11 mouse cellular contexts compared by ENCODE assay signal in genomic region chr9:57501452-57501851, GRCm38 (mm10). TPM values are rescaled to one million over a fixed set of nuclear protein-coding genes. Genes with fewer than 3 reads are reported as not detected.
DNase-seq lines count a peak whose midpoint lies in the region; ATAC-seq and TF ChIP-seq lines count a peak whose summit lies in the region.
"Had no signal": no experiment of that assay in that cellular context is flagged by ENCODE, and none has a peak within 500 bp of the region (broad histone marks: within the 10 kb centered on the region; RNA-seq: fewer than 3 reads in every experiment).

No protein-coding gene starts in this region.

- WGBS in intestine, embryonic 14.5 days: 15% methylated on average over 13 of the region's 13 CpGs
- WGBS in intestine, postnatal 0 days: 22% methylated on average over 13 of the region's 13 CpGs
- WGBS in forebrain, embryonic 15.5 days: 2% methylated on average over 13 of the region's 13 CpGs
- WGBS in midbrain, embryonic 15.5 days: 3% methylated on average over 13 of the region's 13 CpGs

- no peak overlapping the region for H3K4me2 ChIP-seq in intestine, embryonic 14.5 days (ENCODE audit: low read length)
- no peak overlapping the region; the same call in 1 of the 2 replicates for H3K4me2 ChIP-seq in intestine, postnatal 0 days (replicated peaks; ENCODE audit: low read depth)
- peak overlapping the region; percentile 90 for H3K4me2 ChIP-seq in forebrain, embryonic 15.5 days (replicated peaks)
- H3K4me2 ChIP-seq in midbrain, embryonic 15.5 days: peak overlapping the region; percentile 98

- H3K9me3 ChIP-seq in intestine, embryonic 14.5 days (ENCODE audit: control insufficient read depth, low read length): no peaks in the 10 kb centered on the region
- H3K9me3 ChIP-seq in intestine, postnatal 0 days (ENCODE audit: control insufficient read depth): no peaks in the 10 kb centered on the region
- no peaks in the 10 kb centered on the region for H3K9me3 ChIP-seq in ES-Bruce4 (replicated peaks; ENCODE audit: control insufficient read depth, insufficient read depth, low read length, poor library complexity, severe bottlenecking)
- no peaks in the 10 kb centered on the region for H3K9me3 ChIP-seq in forebrain, embryonic 15.5 days
- H3K9me3 ChIP-seq in midbrain, embryonic 15.5 days: no peaks in the 10 kb centered on the region

- no peak overlapping the region for H3K9ac ChIP-seq in intestine, embryonic 14.5 days (ENCODE audit: low read length)
- no peak overlapping the region for H3K9ac ChIP-seq in intestine, postnatal 0 days (ENCODE audit: low read depth, low read length)
- H3K9ac ChIP-seq in ES-Bruce4 (ENCODE audit: low read depth, poor library complexity, severe bottlenecking): peak overlapping the region; percentile 62
- H3K9ac ChIP-seq in forebrain, embryonic 15.5 days (replicated peaks): peak overlapping the region; percentile 28
- peak overlapping the region; percentile 38; the same call in 1 of the 2 replicates for H3K9ac ChIP-seq in midbrain, embryonic 15.5 days

- no peak overlapping the region for H3K27ac ChIP-seq in intestine, embryonic 14.5 days (ENCODE audit: low read depth)
- H3K27ac ChIP-seq in intestine, postnatal 0 days (ENCODE audit: low read depth, low read length): no peak overlapping the region
- no peak overlapping the region for H3K27ac ChIP-seq in ES-Bruce4 (ENCODE audit: insufficient read depth, low read length)
- H3K27ac ChIP-seq in forebrain, embryonic 15.5 days (replicated peaks): peak overlapping the region; percentile 94
- peak overlapping the region; percentile 77 for H3K27ac ChIP-seq in midbrain, embryonic 15.5 days

- no peak for DNase-seq in intestine, embryonic 14.5 days (ENCODE audit: low spot score)
- DNase-seq in ovary, postnatal 10 days (ENCODE audit: low spot score): no peak
- no peak for DNase-seq in cerebellum, postnatal 10 days
- DNase-seq: adrenal gland, postnatal 25 days; heart, postnatal 36 days had no signal

- TF ChIP-seq EP300 in ES-Bruce4 (IDR thresholded peaks at IDR 0.05; ENCODE audit: insufficient read depth, low read depth, low read length): no peak

- no peaks in the 10 kb centered on the region for H3K36me3 ChIP-seq in intestine, embryonic 14.5 days (ENCODE audit: control insufficient read depth, insufficient read depth, low read length)
- no peaks in the 10 kb centered on the region for H3K36me3 ChIP-seq in intestine, postnatal 0 days (ENCODE audit: control insufficient read depth, insufficient read depth)
- H3K36me3 ChIP-seq in ES-Bruce4 (ENCODE audit: control insufficient read depth, insufficient read depth, low read length, poor library complexity, severe bottlenecking): no peaks in the 10 kb centered on the region
- H3K36me3 ChIP-seq in forebrain, embryonic 15.5 days: no peaks in the 10 kb centered on the region
- no peaks in the 10 kb centered on the region for H3K36me3 ChIP-seq in midbrain, embryonic 15.5 days (replicated peaks)

- TF ChIP-seq CTCF in intestine, postnatal 0 days (IDR thresholded peaks at IDR 0.05; ENCODE audit: low read depth): no peak
- TF ChIP-seq CTCF in ES-Bruce4 (IDR thresholded peaks at IDR 0.05; ENCODE audit: low read depth, low read length): no peak

- ATAC-seq in intestine, embryonic 14.5 days (replicated peaks; ENCODE audit: low FRiP score, low TSS enrichment, low read depth): no peak
- no peak for ATAC-seq in intestine, postnatal 0 days
- peak; percentile 11 for ATAC-seq in forebrain, embryonic 15.5 days (replicated peaks)
- ATAC-seq in midbrain, embryonic 15.5 days (replicated peaks): no peak
- ATAC-seq in megakaryocyte progenitor cell, adult 5-6 weeks (replicated peaks; ENCODE audit: poor library complexity): no peak
- ATAC-seq: CD4-positive, CD25-positive, alpha-beta regulatory T cell, adult 4 months had no signal

- TF ChIP-seq POLR2A in ES-Bruce4 (IDR thresholded peaks at IDR 0.05; ENCODE audit: insufficient read depth, low read length): no peak

- H3K27me3 ChIP-seq in intestine, embryonic 14.5 days (replicated peaks; ENCODE audit: control insufficient read depth, insufficient read depth, low read length): peaks cover 77% of the 10 kb centered on the region
- peaks cover 50% of the 10 kb centered on the region for H3K27me3 ChIP-seq in intestine, postnatal 0 days (replicated peaks; ENCODE audit: control insufficient read depth, insufficient read depth, low read length)
- no peaks in the 10 kb centered on the region for H3K27me3 ChIP-seq in ES-Bruce4 (ENCODE audit: control insufficient read depth, insufficient read depth, low read length, poor library complexity, severe bottlenecking)
- peaks cover 32% of the 10 kb centered on the region for H3K27me3 ChIP-seq in forebrain, embryonic 15.5 days
- H3K27me3 ChIP-seq in midbrain, embryonic 15.5 days (replicated peaks): peaks cover 38% of the 10 kb centered on the region

- H3K4me3 ChIP-seq in intestine, embryonic 14.5 days (ENCODE audit: low read depth, low read length): 0 out of 2 replicates have a peak overlapping the region, but pooled peaks have one; percentile 2
- H3K4me3 ChIP-seq in intestine, postnatal 0 days (ENCODE audit: low read depth, low read length): no peak overlapping the region
- peak overlapping the region; percentile 39; the same call in 1 of the 2 replicates for H3K4me3 ChIP-seq in ES-Bruce4 (ENCODE audit: low read depth, low read length)
- H3K4me3 ChIP-seq in forebrain, embryonic 15.5 days: peak overlapping the region; percentile 46
- peak overlapping the region; percentile 27 for H3K4me3 ChIP-seq in midbrain, embryonic 15.5 days

- H3K4me1 ChIP-seq in intestine, embryonic 14.5 days (replicated peaks; ENCODE audit: control insufficient read depth, insufficient read depth, low read length): peaks cover 22% of the 10 kb centered on the region
- no peaks in the 10 kb centered on the region for H3K4me1 ChIP-seq in intestine, postnatal 0 days (replicated peaks; ENCODE audit: control insufficient read depth, insufficient read depth, low read length)
- peaks cover 7% of the 10 kb centered on the region for H3K4me1 ChIP-seq in ES-Bruce4 (ENCODE audit: control insufficient read depth, insufficient read depth, low read length)
- H3K4me1 ChIP-seq in forebrain, embryonic 15.5 days: peaks cover 80% of the 10 kb centered on the region
- peaks cover 59% of the 10 kb centered on the region for H3K4me1 ChIP-seq in midbrain, embryonic 15.5 days

RNA-seq across cellular contexts. Expression of gene Rpp25, which starts 2.4 kb away (rescaled TPM):
- 8.6 and 10.7 TPM in 2 replicates for polyA plus RNA-seq in intestine, embryonic 14.5 days (2014; fragmentation: Nextera tagmentation; extraction: Ambion mirVana)
- polyA plus RNA-seq in intestine, postnatal 0 days (2015; fragmentation: Nextera tagmentation; extraction: Ambion mirVana): 3.2 and 4.8 TPM in 2 replicates
- 14.3 and 17.6 TPM in 2 replicates for polyA plus RNA-seq in ES-Bruce4 (2011; ENCODE audit: insufficient read depth, insufficient read length, low read depth, missing spikeins)
- 18.8 and 19.6 TPM in 2 replicates for polyA plus RNA-seq in forebrain, embryonic 15.5 days (2015; fragmentation: Nextera tagmentation; extraction: Ambion mirVana)
- polyA plus RNA-seq in midbrain, embryonic 15.5 days (2015; fragmentation: Nextera tagmentation; extraction: Ambion mirVana): 29.4 TPM in 2 replicates
- total RNA-seq in megakaryocyte progenitor cell, adult 5-6 weeks (2015): 0.12 and 0.30 TPM in 2 replicates
- 0.20 TPM in 1 of 2 replicates, not detected in the other for total RNA-seq in megakaryocyte progenitor cell, adult 5-6 weeks (2017)
- polyA plus RNA-seq: CD4-positive, CD25-positive, alpha-beta regulatory T cell, adult 4 months had no signal

RNA-seq across cellular contexts. Expression of gene Cox5a, which starts 19.6 kb away (rescaled TPM):
- polyA plus RNA-seq in intestine, embryonic 14.5 days (2014; fragmentation: Nextera tagmentation; extraction: Ambion mirVana): 622 and 687 TPM in 2 replicates
- polyA plus RNA-seq in intestine, postnatal 0 days (2015; fragmentation: Nextera tagmentation; extraction: Ambion mirVana): 1,449 and 1,523 TPM in 2 replicates
- 490 and 512 TPM in 2 replicates for polyA plus RNA-seq in ES-Bruce4 (2011; ENCODE audit: insufficient read depth, insufficient read length, low read depth, missing spikeins)
- polyA plus RNA-seq in forebrain, embryonic 15.5 days (2015; fragmentation: Nextera tagmentation; extraction: Ambion mirVana): 751 and 752 TPM in 2 replicates
- polyA plus RNA-seq in midbrain, embryonic 15.5 days (2015; fragmentation: Nextera tagmentation; extraction: Ambion mirVana): 715 and 767 TPM in 2 replicates
- 617 and 644 TPM in 2 replicates for total RNA-seq in megakaryocyte progenitor cell, adult 5-6 weeks (2015)
- total RNA-seq in megakaryocyte progenitor cell, adult 5-6 weeks (2017): 85.1 and 114 TPM in 2 replicates

RNA-seq across cellular contexts. Expression of gene Scamp5, which starts 33.6 kb away (rescaled TPM):
- polyA plus RNA-seq in intestine, embryonic 14.5 days (2014; fragmentation: Nextera tagmentation; extraction: Ambion mirVana): 13.1 and 13.7 TPM in 2 replicates
- 15.9 and 16.8 TPM in 2 replicates for polyA plus RNA-seq in intestine, postnatal 0 days (2015; fragmentation: Nextera tagmentation; extraction: Ambion mirVana)
- 31.1 and 32.1 TPM in 2 replicates for polyA plus RNA-seq in ES-Bruce4 (2011; ENCODE audit: insufficient read depth, insufficient read length, low read depth, missing spikeins)
- polyA plus RNA-seq in forebrain, embryonic 15.5 days (2015; fragmentation: Nextera tagmentation; extraction: Ambion mirVana): 102 and 106 TPM in 2 replicates
- 153 and 155 TPM in 2 replicates for polyA plus RNA-seq in midbrain, embryonic 15.5 days (2015; fragmentation: Nextera tagmentation; extraction: Ambion mirVana)
- total RNA-seq in megakaryocyte progenitor cell, adult 5-6 weeks (2015): 0.77 and 1.9 TPM in 2 replicates
- total RNA-seq in megakaryocyte progenitor cell, adult 5-6 weeks (2017): 1.1 and 1.8 TPM in 2 replicates

RNA-seq across cellular contexts. Expression of gene Fam219b, which starts 35.9 kb away (rescaled TPM):
- 18.9 and 21.9 TPM in 2 replicates for polyA plus RNA-seq in intestine, embryonic 14.5 days (2014; fragmentation: Nextera tagmentation; extraction: Ambion mirVana)
- polyA plus RNA-seq in intestine, postnatal 0 days (2015; fragmentation: Nextera tagmentation; extraction: Ambion mirVana): 6.9 and 7.8 TPM in 2 replicates
- polyA plus RNA-seq in ES-Bruce4 (2011; ENCODE audit: insufficient read depth, insufficient read length, low read depth, missing spikeins): 9.0 and 11.8 TPM in 2 replicates
- 24.1 and 26.2 TPM in 2 replicates for polyA plus RNA-seq in forebrain, embryonic 15.5 days (2015; fragmentation: Nextera tagmentation; extraction: Ambion mirVana)
- 27.7 and 28.2 TPM in 2 replicates for polyA plus RNA-seq in midbrain, embryonic 15.5 days (2015; fragmentation: Nextera tagmentation; extraction: Ambion mirVana)
- 4.5 and 6.9 TPM in 2 replicates for total RNA-seq in megakaryocyte progenitor cell, adult 5-6 weeks (2015)
- 9.2 and 12.8 TPM in 2 replicates for total RNA-seq in megakaryocyte progenitor cell, adult 5-6 weeks (2017)

RNA-seq across cellular contexts. Expression of gene Mpi, which starts 51.1 kb away (rescaled TPM):
- polyA plus RNA-seq in intestine, embryonic 14.5 days (2014; fragmentation: Nextera tagmentation; extraction: Ambion mirVana): 40.4 and 42.7 TPM in 2 replicates
- polyA plus RNA-seq in intestine, postnatal 0 days (2015; fragmentation: Nextera tagmentation; extraction: Ambion mirVana): 22.8 and 27.5 TPM in 2 replicates
- polyA plus RNA-seq in ES-Bruce4 (2011; ENCODE audit: insufficient read depth, insufficient read length, low read depth, missing spikeins): 39.1 TPM in 2 replicates
- 62.9 and 69.3 TPM in 2 replicates for polyA plus RNA-seq in forebrain, embryonic 15.5 days (2015; fragmentation: Nextera tagmentation; extraction: Ambion mirVana)
- 81.2 and 82.9 TPM in 2 replicates for polyA plus RNA-seq in midbrain, embryonic 15.5 days (2015; fragmentation: Nextera tagmentation; extraction: Ambion mirVana)
- 15.5 and 21.5 TPM in 2 replicates for total RNA-seq in megakaryocyte progenitor cell, adult 5-6 weeks (2015)
- total RNA-seq in megakaryocyte progenitor cell, adult 5-6 weeks (2017): 14.0 and 17.2 TPM in 2 replicates

Comparison
In these comparisons a context has a peak if more than half of its experiments do, and no peak if none do; other contexts are left out.
1. H3K27ac ChIP-seq: peak in forebrain, embryonic 15.5 days (single experiment) and midbrain, embryonic 15.5 days (single experiment); none in intestine, embryonic 14.5 days (single experiment), intestine, postnatal 0 days (single experiment) and ES-Bruce4 (single experiment).
2. H3K4me2 ChIP-seq: peak in forebrain, embryonic 15.5 days (single experiment) and midbrain, embryonic 15.5 days (single experiment); none in intestine, embryonic 14.5 days (single experiment) and intestine, postnatal 0 days (single experiment).
3. H3K9ac ChIP-seq: peak in ES-Bruce4 (single experiment), forebrain, embryonic 15.5 days (single experiment) and midbrain, embryonic 15.5 days (single experiment); none in intestine, embryonic 14.5 days (single experiment) and intestine, postnatal 0 days (single experiment).